Mouse (Mus musculus) kidney, adult 9 months (tissue): ENCODE data around the gene Mrgprh.

ENCODE experiments used
- DNase-seq: peaks from one replicate; pipeline ENCODE4 v3.0.0; 2022

Mrgprh gene

DNA sequence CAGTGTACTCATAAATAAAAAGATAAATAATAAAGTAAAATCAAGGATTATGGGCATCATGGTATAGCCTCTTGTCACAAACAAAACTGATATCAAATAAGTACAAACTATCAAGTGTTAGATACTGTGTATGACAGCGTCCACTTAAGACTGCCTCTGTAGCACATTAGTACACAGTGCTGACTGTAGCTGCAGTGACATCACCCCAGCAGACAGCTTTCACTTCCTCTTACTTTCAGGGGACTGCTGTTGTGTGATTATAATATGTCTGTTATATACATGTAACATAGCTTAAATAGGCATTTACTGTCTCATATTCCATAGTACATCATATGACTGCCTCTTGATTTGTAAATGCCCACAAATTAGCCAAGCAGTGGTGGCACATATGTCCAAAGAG is 45.2 kb downstream of the Mrgprh start:
- DNase-seq = no peak

DNA sequence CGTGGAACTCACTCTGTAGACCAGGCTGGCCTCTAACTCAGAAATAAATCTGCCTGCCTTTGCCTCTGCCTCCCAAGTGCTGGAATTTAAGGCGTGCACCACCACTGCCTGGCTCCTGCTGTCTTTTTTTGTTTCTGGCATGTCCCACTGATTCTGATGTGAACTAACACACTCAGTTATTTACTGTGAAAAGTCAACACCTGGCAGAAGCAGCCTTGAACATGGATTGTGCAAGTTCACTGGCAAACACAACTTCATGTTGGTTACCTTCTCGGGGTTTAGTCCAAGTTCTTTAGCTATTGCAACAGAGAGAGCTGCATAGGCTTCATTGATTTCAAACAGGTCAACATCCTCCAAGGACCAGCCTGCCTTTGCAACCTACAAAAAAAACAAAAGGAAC is 49.2 kb downstream of the Mrgprh start:
- no peak for DNase-seq

DNA sequence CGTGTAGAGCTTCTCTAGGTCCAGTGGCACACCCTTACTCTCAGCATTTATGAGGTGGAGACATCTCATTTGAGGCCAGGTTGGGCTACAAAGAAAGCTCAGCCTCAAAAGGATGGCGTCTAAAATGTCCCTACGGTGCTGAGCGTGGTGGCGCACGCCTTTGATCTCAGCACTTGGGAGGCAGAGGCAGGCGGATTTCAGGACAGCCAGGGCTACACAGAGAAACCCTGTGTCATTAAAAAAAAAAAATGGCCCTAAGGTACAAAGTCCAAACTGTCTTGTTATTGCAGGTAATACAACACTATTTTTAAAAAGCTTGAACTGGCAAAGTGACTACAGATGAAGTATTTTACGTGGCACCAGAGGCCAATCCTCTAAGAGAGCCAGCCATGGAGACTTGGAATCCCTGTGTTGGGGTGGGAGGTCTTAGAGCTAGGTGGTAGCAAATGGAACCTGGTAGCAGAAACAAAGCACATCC is 49.9 kb downstream of the Mrgprh start:
- DNase-seq = no peak
